Mouse (Mus musculus): ENCODE data around the gene B4galt3. TPM values are rescaled to one million over a fixed set of nuclear protein-coding genes. Genes with fewer than 3 reads are reported as not detected.

Gene B4galt3
- polyA plus RNA-seq, 1 experiment from 2014 or later = 23.2 TPM

GRCm38 (mm10) chr1:171271196-171271595, 1.1 kb downstream of the B4galt3 start:
- Histone ChIP-seq H3K36me3 (ENCODE audit: control insufficient read depth, insufficient read depth) (peaks cover 36% of the 10 kb centered on the region), H3K9me3 (replicated peaks; ENCODE audit: control insufficient read depth, low read length) (no peaks in the 10 kb centered on the region), H3K27me3 (ENCODE audit: control insufficient read depth, insufficient read depth, low read depth, low read length) (no peaks in the 10 kb centered on the region), H3K4me2 (ENCODE audit: low read depth, low read length) (peak overlapping the region; percentile 77), H3K4me1 (ENCODE audit: control insufficient read depth, low read depth, low read length) (peaks cover 33% of the 10 kb centered on the region), H3K27ac (ENCODE audit: low read length) (peak overlapping the region; percentile 84), H3K4me3 (ENCODE audit: low read depth, low read length) (peak overlapping the region; percentile 83), H3K9ac (ENCODE audit: low read depth, low read length) (peak overlapping the region; percentile 72)
- ATAC-seq (ENCODE audit: low read depth) = no peak
- 23% methylated on average over 9 of the region's 9 CpGs for WGBS (ENCODE audit: insufficient replicate concordance)

- peaks cover 40% of the 10 kb centered on the region for H3K36me3 ChIP-seq (ENCODE audit: control insufficient read depth, insufficient read depth)
- 51% methylated on average over 10 of the region's 10 CpGs for WGBS (ENCODE audit: insufficient replicate concordance)
- peak overlapping the region; percentile 83 for H3K4me3 ChIP-seq (ENCODE audit: low read depth, low read length)
- no peak for ATAC-seq (ENCODE audit: low read depth)
- peaks cover 31% of the 10 kb centered on the region for H3K4me1 ChIP-seq (ENCODE audit: control insufficient read depth, low read depth, low read length)
- peak overlapping the region; percentile 17; the same call in 1 of the 2 replicates for H3K9ac ChIP-seq (ENCODE audit: low read depth, low read length)
- H3K27me3 ChIP-seq (ENCODE audit: control insufficient read depth, insufficient read depth, low read depth, low read length) = no peaks in the 10 kb centered on the region
- H3K27ac ChIP-seq (ENCODE audit: low read length) = peak overlapping the region; percentile 84
- H3K9me3 ChIP-seq (replicated peaks; ENCODE audit: control insufficient read depth, low read length) = no peaks in the 10 kb centered on the region
- H3K4me2 ChIP-seq (ENCODE audit: low read depth, low read length) = peak overlapping the region; percentile 77
Observed at GRCm38 (mm10) chr1:171271622-171272021, 1.5 kb downstream of the B4galt3 start.

- ATAC-seq (ENCODE audit: low read depth) = no peak
- WGBS (ENCODE audit: insufficient replicate concordance) = 58% methylated on average over 3 of the region's 3 CpGs
- H3K9me3 ChIP-seq (replicated peaks; ENCODE audit: control insufficient read depth, low read length) = no peaks in the 10 kb centered on the region
- H3K9ac ChIP-seq (ENCODE audit: low read depth, low read length) = peak overlapping the region; percentile 17; the same call in 1 of the 2 replicates
- H3K27me3 ChIP-seq (ENCODE audit: control insufficient read depth, insufficient read depth, low read depth, low read length) = no peaks in the 10 kb centered on the region
- peak overlapping the region; percentile 83 for H3K4me3 ChIP-seq (ENCODE audit: low read depth, low read length)
- peak overlapping the region; percentile 84 for H3K27ac ChIP-seq (ENCODE audit: low read length)
- peaks cover 35% of the 10 kb centered on the region for H3K4me1 ChIP-seq (ENCODE audit: control insufficient read depth, low read depth, low read length)
- peaks cover 45% of the 10 kb centered on the region for H3K36me3 ChIP-seq (ENCODE audit: control insufficient read depth, insufficient read depth)
- H3K4me2 ChIP-seq (ENCODE audit: low read depth, low read length) = peak overlapping the region; percentile 77
Observed at GRCm38 (mm10) chr1:171272086-171272485, 2.0 kb downstream of the B4galt3 start.

- WGBS (ENCODE audit: insufficient replicate concordance) = 85% methylated on average over 12 of the region's 12 CpGs
- Histone ChIP-seq H3K27ac (ENCODE audit: low read length) (peak overlapping the region; percentile 42), H3K36me3 (ENCODE audit: control insufficient read depth, insufficient read depth) (peaks cover 66% of the 10 kb centered on the region), H3K27me3 (ENCODE audit: control insufficient read depth, insufficient read depth, low read depth, low read length) (no peaks in the 10 kb centered on the region), H3K9me3 (replicated peaks; ENCODE audit: control insufficient read depth, low read length) (no peaks in the 10 kb centered on the region), H3K4me2 (ENCODE audit: low read depth, low read length) (no peak overlapping the region), H3K9ac (ENCODE audit: low read depth, low read length) (no peak overlapping the region), H3K4me3 (ENCODE audit: low read depth, low read length) (no peak overlapping the region), H3K4me1 (ENCODE audit: control insufficient read depth, low read depth, low read length) (peaks cover 52% of the 10 kb centered on the region)
- no peak for ATAC-seq (ENCODE audit: low read depth)
Observed at GRCm38 (mm10) chr1:171274171-171274570, 4.0 kb downstream of the B4galt3 start.

- no peak overlapping the region for H3K4me2 ChIP-seq (ENCODE audit: low read depth, low read length)
- ATAC-seq (ENCODE audit: low read depth) = no peak
- H3K4me3 ChIP-seq (ENCODE audit: low read depth, low read length) = no peak overlapping the region
- H3K27me3 ChIP-seq (ENCODE audit: control insufficient read depth, insufficient read depth, low read depth, low read length) = no peaks in the 10 kb centered on the region
- H3K36me3 ChIP-seq (ENCODE audit: control insufficient read depth, insufficient read depth) = peaks cover 70% of the 10 kb centered on the region
- H3K9me3 ChIP-seq (replicated peaks; ENCODE audit: control insufficient read depth, low read length) = no peaks in the 10 kb centered on the region
- H3K27ac ChIP-seq (ENCODE audit: low read length) = peak overlapping the region; percentile 42; the same call in 1 of the 2 replicates
- peaks cover 48% of the 10 kb centered on the region for H3K4me1 ChIP-seq (ENCODE audit: control insufficient read depth, low read depth, low read length)
- H3K9ac ChIP-seq (ENCODE audit: low read depth, low read length) = no peak overlapping the region
- WGBS (ENCODE audit: insufficient replicate concordance) = 94% methylated on average over 11 of the region's 11 CpGs
Observed at GRCm38 (mm10) chr1:171275144-171275734, 5.1 kb downstream of the B4galt3 start.

- Histone ChIP-seq H3K9ac (ENCODE audit: low read depth, low read length) (no peak overlapping the region), H3K4me3 (ENCODE audit: low read depth, low read length) (no peak overlapping the region), H3K4me1 (ENCODE audit: control insufficient read depth, low read depth, low read length) (peaks cover 45% of the 10 kb centered on the region), H3K27me3 (ENCODE audit: control insufficient read depth, insufficient read depth, low read depth, low read length) (no peaks in the 10 kb centered on the region), H3K9me3 (replicated peaks; ENCODE audit: control insufficient read depth, low read length) (no peaks in the 10 kb centered on the region), H3K27ac (ENCODE audit: low read length) (peak overlapping the region; percentile 37; the same call in 1 of the 2 replicates), H3K4me2 (ENCODE audit: low read depth, low read length) (0 out of 2 replicates have a peak overlapping the region, but pooled peaks have one; percentile 2), H3K36me3 (ENCODE audit: control insufficient read depth, insufficient read depth) (peaks cover 70% of the 10 kb centered on the region)
- no peak for ATAC-seq (ENCODE audit: low read depth)
- WGBS (ENCODE audit: insufficient replicate concordance) = 88% methylated on average over 14 of the region's 14 CpGs
Observed at GRCm38 (mm10) chr1:171276110-171276748, 6.1 kb downstream of the B4galt3 start.

- WGBS (ENCODE audit: insufficient replicate concordance) = 88% methylated on average over 10 of the region's 10 CpGs
- Histone ChIP-seq H3K27ac (ENCODE audit: low read length) (peak overlapping the region; percentile 57), H3K4me1 (ENCODE audit: control insufficient read depth, low read depth, low read length) (peaks cover 42% of the 10 kb centered on the region), H3K4me2 (ENCODE audit: low read depth, low read length) (peak overlapping the region; percentile 63), H3K9ac (ENCODE audit: low read depth, low read length) (peak overlapping the region; percentile 94), H3K27me3 (ENCODE audit: control insufficient read depth, insufficient read depth, low read depth, low read length) (no peaks in the 10 kb centered on the region), H3K4me3 (ENCODE audit: low read depth, low read length) (peak overlapping the region; percentile 87), H3K9me3 (replicated peaks; ENCODE audit: control insufficient read depth, low read length) (no peaks in the 10 kb centered on the region), H3K36me3 (ENCODE audit: control insufficient read depth, insufficient read depth) (peaks cover 66% of the 10 kb centered on the region)
- no peak for ATAC-seq (ENCODE audit: low read depth)
Observed at GRCm38 (mm10) chr1:171277736-171278135, 7.6 kb downstream of the B4galt3 start.

GRCm38 (mm10) chr1:171278436-171278835, 8.3 kb downstream of the B4galt3 start:
- H3K36me3 ChIP-seq (ENCODE audit: control insufficient read depth, insufficient read depth) = peaks cover 65% of the 10 kb centered on the region
- H3K9ac ChIP-seq (ENCODE audit: low read depth, low read length) = peak overlapping the region; percentile 94
- H3K4me3 ChIP-seq (ENCODE audit: low read depth, low read length) = peak overlapping the region; percentile 87
- ATAC-seq (ENCODE audit: low read depth) = no peak
- peak overlapping the region; percentile 63 for H3K4me2 ChIP-seq (ENCODE audit: low read depth, low read length)
- WGBS (ENCODE audit: insufficient replicate concordance) = 95% methylated on average over 8 of the region's 8 CpGs
- H3K9me3 ChIP-seq (replicated peaks; ENCODE audit: control insufficient read depth, low read length) = no peaks in the 10 kb centered on the region
- peak overlapping the region; percentile 57 for H3K27ac ChIP-seq (ENCODE audit: low read length)
- H3K27me3 ChIP-seq (ENCODE audit: control insufficient read depth, insufficient read depth, low read depth, low read length) = no peaks in the 10 kb centered on the region
- H3K4me1 ChIP-seq (ENCODE audit: control insufficient read depth, low read depth, low read length) = peaks cover 46% of the 10 kb centered on the region

All from liver, embryonic 16.5 days (tissue).